Mouse (Mus musculus) neural tube, embryonic 13.5 days (tissue): Measurements from ENCODE around the gene Frmd5. TPM values are rescaled to one million over a fixed set of nuclear protein-coding genes. Genes with fewer than 3 reads are reported as not detected.
A peak's percentile ranks its signal among the peaks of the same experiment; 100 is the strongest.

Source experiments
- ATAC-seq: fragments of 200-750 bp; cut with Nextera tagmentation; 2 replicates; pipeline ENCODE4 v1.8.0; 2017; ENCODE audit warnings: low read depth, mild to moderate bottlenecking, moderate TSS enrichment, moderate library complexity
- H3K27ac ChIP-seq: fragments of 300-500 bp; sonication (generic); replicated peaks from 2 replicates; pipeline ENCODE4 v1.5.1; 2015; ENCODE audit warnings: moderate library complexity, mild to moderate bottlenecking, inconsistent platforms
- H3K27me3 ChIP-seq: fragments of 300-500 bp; sonication (generic); 2 replicates; pipeline ENCODE4 v1.6.1; 2015; ENCODE audit warnings: mild to moderate bottlenecking, inconsistent platforms
- H3K36me3 ChIP-seq: fragments of 300-500 bp; sonication (generic); 2 replicates; pipeline ENCODE4 v1.6.1; 2015; ENCODE audit warnings: mild to moderate bottlenecking, inconsistent platforms
- H3K4me1 ChIP-seq: fragments of 300-500 bp; sonication (generic); replicated peaks from 2 replicates; pipeline ENCODE4 v1.6.1; 2015; ENCODE audit warnings: inconsistent platforms
- H3K4me2 ChIP-seq: fragments of 300-500 bp; sonication (generic); 2 replicates; pipeline ENCODE4 v1.6.1; 2015; ENCODE audit warnings: inconsistent platforms, mild to moderate bottlenecking, moderate library complexity
- H3K4me3 ChIP-seq: fragments of 300-500 bp; sonication (generic); 2 replicates; pipeline ENCODE4 v1.5.1; 2015; ENCODE audit warnings: mild to moderate bottlenecking, inconsistent platforms
- H3K9ac ChIP-seq: fragments of 300-500 bp; sonication (generic); 2 replicates; pipeline ENCODE4 v1.6.1; 2015; ENCODE audit warnings: moderate library complexity, mild to moderate bottlenecking, inconsistent platforms
- H3K9me3 ChIP-seq: fragments of 300-500 bp; sonication (generic); 2 replicates; pipeline ENCODE4 v1.6.1; 2016; ENCODE audit warnings: inconsistent platforms
- WGBS: fragments of 180-500 bp; shearing (Covaris S2); methylation state at CpG from one replicate; pipeline ENCODE4 v1.1.7; 2015; 5-methylcytosine and 5-hydroxymethylcytosine counted together
- polyA plus RNA-seq: library from polyadenylated mRNA; unstranded; fragments of >200 nt; fragmentation: Nextera tagmentation; extraction: Ambion mirVana; gene quantifications from 2 replicates; pipeline ENCODE4 v1.2.1, GENCODE M21; 2015

The Frmd5 gene
- polyA plus RNA-seq, 1 experiment from 2014 or later: 28.1 TPM

GRCm38 (mm10) chr2:121809126-121809525 is 2.2 kb upstream of the Frmd5 start:
- H3K4me1 ChIP-seq: peaks cover 9% of the 10 kb centered on the region
- no peak overlapping the region for H3K9ac ChIP-seq
- no peaks in the 10 kb centered on the region for H3K27me3 ChIP-seq
- H3K9me3 ChIP-seq: no peaks in the 10 kb centered on the region
- 84% methylated on average over 3 of the region's 3 CpGs for WGBS
- H3K27ac ChIP-seq: no peak overlapping the region
- no peak overlapping the region for H3K4me3 ChIP-seq
- ATAC-seq: no peak
- H3K4me2 ChIP-seq: no peak overlapping the region
- H3K36me3 ChIP-seq: no peaks in the 10 kb centered on the region

GRCm38 (mm10) chr2:121806171-121806943 is 530 bp downstream of the Frmd5 start:
- H3K4me2 ChIP-seq: peak overlapping the region; percentile 89
- no peaks in the 10 kb centered on the region for H3K9me3 ChIP-seq
- peak overlapping the region; percentile 87 for H3K9ac ChIP-seq
- H3K36me3 ChIP-seq: no peaks in the 10 kb centered on the region
- ATAC-seq: peak; percentile 90
- no peaks in the 10 kb centered on the region for H3K27me3 ChIP-seq
- under 1% methylated on average over 77 of the region's 90 CpGs for whole genome bisulfite sequencing
- H3K4me3 ChIP-seq: peak overlapping the region; percentile 87
- peak overlapping the region; percentile 96 for H3K27ac ChIP-seq
- H3K4me1 ChIP-seq: peaks cover 15% of the 10 kb centered on the region

- Histone ChIP-seq H3K27me3 (no peaks in the 10 kb centered on the region), H3K4me2 (no peak overlapping the region), H3K27ac (no peak overlapping the region), H3K9me3 (no peaks in the 10 kb centered on the region), H3K4me3 (no peak overlapping the region), H3K9ac (no peak overlapping the region), H3K4me1 (peaks cover 5% of the 10 kb centered on the region), H3K36me3 (no peaks in the 10 kb centered on the region)
- 68% methylated on average over 7 of the region's 7 CpGs for WGBS
- no peak for ATAC-seq
Observed at GRCm38 (mm10) chr2:121799051-121799450, 7.8 kb downstream of the Frmd5 start.

GRCm38 (mm10) chr2:121795995-121796394 is 10.9 kb downstream of the Frmd5 start:
- WGBS: 76% methylated on average over 6 of the region's 6 CpGs
- H3K9ac ChIP-seq: no peak overlapping the region
- ATAC-seq: no peak

DNA sequence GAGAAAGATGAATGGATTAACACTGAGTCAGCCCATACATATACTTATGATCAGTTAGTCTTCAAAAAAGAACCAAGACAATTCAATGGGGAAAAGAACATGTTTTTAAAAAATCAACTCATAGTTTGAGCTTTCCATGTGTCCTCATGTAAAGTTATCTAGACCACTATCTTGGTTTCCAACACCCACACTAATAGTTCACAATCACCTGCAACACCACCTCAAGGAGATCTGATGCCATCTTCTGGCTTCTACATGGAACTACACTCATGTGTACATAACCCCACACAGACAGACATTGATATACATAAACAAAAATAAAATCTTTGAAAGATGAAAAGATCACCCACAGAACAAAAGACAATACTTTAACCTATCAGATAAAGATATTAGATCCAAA is 17.1 kb downstream of the Frmd5 start:
- H3K27me3 ChIP-seq: no peaks in the 10 kb centered on the region
- H3K27ac ChIP-seq: no peak overlapping the region
- no peak overlapping the region for H3K4me2 ChIP-seq
- no peak for ATAC-seq
- H3K4me3 ChIP-seq: no peak overlapping the region
- H3K9me3 ChIP-seq: no peaks in the 10 kb centered on the region
- no peaks in the 10 kb centered on the region; the same call in 1 of the 2 replicates for H3K4me1 ChIP-seq
- 0 out of 2 replicates have a peak, but pooled peaks cover 8% of the 10 kb centered on the region for H3K36me3 ChIP-seq
- H3K9ac ChIP-seq: no peak overlapping the region

More at GRCm38 (mm10) chr2:121795995-121796394, 10.9 kb downstream of the Frmd5 start:
- Histone ChIP-seq H3K4me2 (no peak overlapping the region), H3K27me3 (no peaks in the 10 kb centered on the region), H3K4me3 (no peak overlapping the region), H3K27ac (no peak overlapping the region), H3K36me3 (no peaks in the 10 kb centered on the region), H3K9me3 (no peaks in the 10 kb centered on the region), H3K4me1 (no peaks in the 10 kb centered on the region)

DNA sequence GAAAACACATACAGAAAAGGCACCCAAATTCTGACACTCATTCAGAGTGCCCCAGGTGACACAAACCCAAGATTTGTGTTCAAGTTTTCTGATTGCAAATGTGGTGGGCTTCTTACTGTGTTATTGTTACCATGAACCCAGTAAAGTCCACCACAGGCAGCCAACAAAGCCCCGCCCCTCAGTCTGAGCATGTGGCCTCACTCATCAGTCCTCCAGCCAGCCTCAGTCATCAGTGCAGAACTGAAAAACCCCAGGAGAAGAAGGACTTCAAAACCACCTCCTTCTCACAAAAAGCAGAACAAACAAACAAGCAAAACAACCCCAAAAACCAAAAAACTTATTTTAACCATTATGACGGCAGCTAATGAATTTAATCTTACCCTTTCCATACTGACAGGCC is 18.5 kb downstream of the Frmd5 start:
- 76% methylated on average over 2 of the region's 2 CpGs for WGBS
- H3K4me1 ChIP-seq: no peaks in the 10 kb centered on the region; the same call in 1 of the 2 replicates
- no peaks in the 10 kb centered on the region for H3K9me3 ChIP-seq

DNA sequence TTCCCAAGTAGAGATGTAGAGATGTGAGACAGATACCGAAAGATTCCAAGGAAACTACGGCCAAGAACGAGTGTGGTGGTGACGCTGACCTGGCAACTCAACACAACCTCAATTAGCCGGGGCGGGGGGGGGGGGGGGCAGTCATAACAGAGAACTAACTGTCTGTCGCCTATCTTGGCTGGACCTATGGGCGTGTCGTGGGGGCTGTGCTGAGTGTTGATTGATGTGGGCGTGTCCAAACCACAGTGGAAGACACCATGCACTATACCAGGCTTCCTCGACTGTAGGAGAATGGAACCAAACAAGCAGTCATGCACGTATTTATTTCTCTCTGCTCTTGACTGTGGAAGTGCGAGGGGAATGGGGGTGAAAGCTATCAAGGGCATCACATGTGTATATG is 19.1 kb downstream of the Frmd5 start:
- no peak overlapping the region for H3K27ac ChIP-seq
- H3K9me3 ChIP-seq: no peaks in the 10 kb centered on the region
- 61% methylated on average over 13 of the region's 13 CpGs for WGBS
- H3K4me2 ChIP-seq: peak overlapping the region; percentile 7; the same call in 1 of the 2 replicates
- H3K27me3 ChIP-seq: no peaks in the 10 kb centered on the region
- H3K4me3 ChIP-seq: no peak overlapping the region
- H3K36me3 ChIP-seq: 0 out of 2 replicates have a peak, but pooled peaks cover 8% of the 10 kb centered on the region
- H3K9ac ChIP-seq: no peak overlapping the region
- no peaks in the 10 kb centered on the region; the same call in 1 of the 2 replicates for H3K4me1 ChIP-seq
- no peak for ATAC-seq

More for the DNA sequence above, 18.5 kb downstream of the Frmd5 start:
- no peak overlapping the region for H3K9ac ChIP-seq
- H3K4me2 ChIP-seq: no peak overlapping the region
- H3K36me3 ChIP-seq: 0 out of 2 replicates have a peak, but pooled peaks cover 8% of the 10 kb centered on the region
- no peak overlapping the region for H3K4me3 ChIP-seq
- H3K27ac ChIP-seq: no peak overlapping the region
- no peaks in the 10 kb centered on the region for H3K27me3 ChIP-seq
- ATAC-seq: no peak

DNA sequence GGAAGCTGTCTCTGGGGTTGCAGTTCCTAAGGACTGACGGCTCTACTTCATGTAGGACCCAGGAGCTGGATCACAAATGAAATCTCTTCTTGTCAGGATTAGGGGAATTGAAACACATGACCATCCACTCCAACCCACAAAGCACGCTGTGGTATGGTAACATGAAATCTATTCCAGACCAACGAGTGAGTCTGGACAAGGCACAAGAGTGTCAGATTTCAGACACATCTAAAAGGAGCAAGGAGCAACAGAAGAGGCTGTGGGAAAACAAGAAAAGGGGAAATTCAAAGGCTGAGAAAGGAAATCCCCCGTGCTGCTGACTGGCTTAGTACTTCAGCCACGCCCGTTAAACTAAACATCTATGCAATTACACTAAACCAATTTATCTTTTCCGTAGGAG is 19.6 kb downstream of the Frmd5 start:
- H3K4me1 ChIP-seq: no peaks in the 10 kb centered on the region; the same call in 1 of the 2 replicates
- H3K9ac ChIP-seq: no peak overlapping the region
- H3K27me3 ChIP-seq: no peaks in the 10 kb centered on the region
- H3K4me3 ChIP-seq: no peak overlapping the region
- no peaks in the 10 kb centered on the region for H3K9me3 ChIP-seq
- WGBS: 66% methylated on average over 7 of the region's 7 CpGs
- 0 out of 2 replicates have a peak, but pooled peaks cover 8% of the 10 kb centered on the region for H3K36me3 ChIP-seq
- no peak overlapping the region for H3K27ac ChIP-seq
- ATAC-seq: no peak
- peak overlapping the region; percentile 7; the same call in 1 of the 2 replicates for H3K4me2 ChIP-seq

DNA sequence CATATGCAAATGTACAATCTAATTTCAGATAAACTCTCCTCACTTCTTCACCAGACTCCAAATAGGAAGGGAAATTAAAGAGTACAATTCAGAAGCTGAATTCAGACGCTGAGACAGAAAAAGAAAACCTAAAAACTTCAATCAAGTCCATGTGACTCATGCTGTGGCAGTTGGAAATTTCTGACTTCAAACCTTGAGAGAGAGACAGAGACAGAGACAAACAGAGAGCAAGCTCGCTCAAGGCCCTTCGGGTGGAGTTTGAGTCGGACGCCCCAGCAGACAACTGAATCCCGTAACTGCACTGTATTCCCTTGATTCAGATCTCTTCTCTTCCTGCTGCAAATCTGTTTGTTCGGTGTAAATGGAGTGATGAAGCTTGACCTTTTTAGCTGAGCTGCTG is 30.7 kb downstream of the Frmd5 start:
- Histone ChIP-seq H3K4me2 (no peak overlapping the region), H3K9me3 (no peaks in the 10 kb centered on the region), H3K36me3 (no peaks in the 10 kb centered on the region), H3K27ac (no peak overlapping the region), H3K4me1 (peaks cover 15% of the 10 kb centered on the region), H3K4me3 (no peak overlapping the region), H3K27me3 (no peaks in the 10 kb centered on the region), H3K9ac (no peak overlapping the region)
- WGBS: 84% methylated on average over 7 of the region's 7 CpGs
- ATAC-seq: no peak

DNA sequence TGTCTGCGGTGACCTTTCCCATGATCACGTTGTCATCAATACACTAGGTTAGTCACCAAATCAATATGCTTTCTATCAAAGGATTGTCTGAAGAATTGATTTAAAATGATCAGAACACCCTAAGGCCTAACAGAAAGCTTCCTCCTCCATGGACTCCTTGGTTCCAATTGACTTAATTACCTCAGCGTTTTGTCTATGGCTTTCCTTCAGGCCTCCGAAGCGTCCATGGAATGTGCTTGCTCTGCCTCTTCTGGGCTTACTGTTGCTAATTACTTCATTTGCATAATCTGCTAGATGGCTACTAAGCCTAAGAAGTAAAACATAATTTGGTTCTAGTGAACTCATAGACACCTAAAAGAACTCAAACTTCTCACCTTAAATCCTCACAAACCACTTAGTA is 42.0 kb downstream of the Frmd5 start:
- H3K4me1 ChIP-seq: no peaks in the 10 kb centered on the region; the same call in 1 of the 2 replicates
- H3K4me3 ChIP-seq: no peak overlapping the region
- 70% methylated on average over 5 of the region's 5 CpGs for WGBS
- no peak overlapping the region for H3K27ac ChIP-seq
- H3K9me3 ChIP-seq: peaks cover 8% of the 10 kb centered on the region; the same call in 1 of the 2 replicates
- H3K9ac ChIP-seq: no peak overlapping the region
- H3K36me3 ChIP-seq: 0 out of 2 replicates have a peak, but pooled peaks cover 6% of the 10 kb centered on the region
- ATAC-seq: no peak
- no peaks in the 10 kb centered on the region for H3K27me3 ChIP-seq
- no peak overlapping the region for H3K4me2 ChIP-seq

DNA sequence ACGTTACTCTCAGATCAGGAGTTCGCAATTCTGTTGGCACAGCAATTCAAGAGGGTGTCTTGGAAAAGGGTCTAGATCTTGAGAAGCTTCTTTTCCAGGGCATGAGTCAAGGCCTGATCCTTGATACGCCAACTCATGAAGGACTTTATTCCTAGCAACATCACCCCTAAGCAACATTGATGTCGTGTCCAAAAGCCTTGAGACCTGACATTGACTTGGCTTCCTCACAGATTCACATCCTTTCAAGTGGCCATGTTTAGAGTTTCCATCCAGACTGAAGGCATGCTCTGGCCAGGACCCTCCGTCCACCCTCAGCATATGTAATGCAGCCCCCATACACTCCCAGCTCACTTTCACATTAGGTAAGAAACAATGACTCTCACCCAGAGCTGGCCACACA is 45.0 kb downstream of the Frmd5 start:
- H3K27me3 ChIP-seq: no peaks in the 10 kb centered on the region
- H3K4me2 ChIP-seq: no peak overlapping the region
- H3K36me3 ChIP-seq: no peaks in the 10 kb centered on the region
- WGBS: 95% methylated on average over 5 of the region's 5 CpGs
- H3K9ac ChIP-seq: no peak overlapping the region
- no peak for ATAC-seq
- H3K4me3 ChIP-seq: no peak overlapping the region
- H3K27ac ChIP-seq: no peak overlapping the region
- no peaks in the 10 kb centered on the region for H3K4me1 ChIP-seq
- H3K9me3 ChIP-seq: no peaks in the 10 kb centered on the region

- no peak for ATAC-seq
- Histone ChIP-seq H3K9me3 (no peaks in the 10 kb centered on the region), H3K9ac (no peak overlapping the region), H3K27ac (no peak overlapping the region), H3K4me2 (no peak overlapping the region), H3K4me1 (no peaks in the 10 kb centered on the region), H3K36me3 (no peaks in the 10 kb centered on the region), H3K4me3 (no peak overlapping the region), H3K27me3 (no peaks in the 10 kb centered on the region)
- WGBS: 90% methylated on average over 11 of the region's 11 CpGs
Observed at GRCm38 (mm10) chr2:121761281-121761795, 45.5 kb downstream of the Frmd5 start.
